Mouse (Mus musculus) testis, postnatal 10 days (tissue): ENCODE measurements around the gene Bhmt2.

Source experiments
- DNase-seq: peaks from one replicate; pipeline ENCODE4 v3.0.0; 2021; ENCODE audit warnings: low spot score

Bhmt2 gene

GRCm38 (mm10) chr13:93674131-93674561, at the start of gene Bhmt2, which contains the start of gene Dmgdh:
Gene Bhmt2, minus strand, starts transcription at chr13:93674302.
Gene Dmgdh, plus strand, starts transcription at chr13:93674433.
- DNase-seq, result no peak

GRCm38 (mm10) chr13:93723455-93723854, 49.4 kb upstream of the Bhmt2 start:
- DNase-seq, result no peak

- DNase-seq, result no peak
Measured at GRCm38 (mm10) chr13:93721916-93722315, 47.8 kb upstream of the Bhmt2 start.

GRCm38 (mm10) chr13:93718948-93719347, 44.8 kb upstream of the Bhmt2 start:
- DNase-seq, result peak; percentile 91

GRCm38 (mm10) chr13:93717113-93717512, 43.0 kb upstream of the Bhmt2 start:
- DNase-seq, result no peak

GRCm38 (mm10) chr13:93713826-93714225, 39.7 kb upstream of the Bhmt2 start:
- no peak for DNase-seq

- no peak for DNase-seq
Measured at GRCm38 (mm10) chr13:93712362-93712761, 38.3 kb upstream of the Bhmt2 start.

- no peak for DNase-seq
Measured at GRCm38 (mm10) chr13:93711226-93711625, 37.1 kb upstream of the Bhmt2 start.

GRCm38 (mm10) chr13:93710325-93710724, 36.2 kb upstream of the Bhmt2 start:
- DNase-seq, result no peak

- no peak for DNase-seq
Measured at GRCm38 (mm10) chr13:93707271-93707670, 33.2 kb upstream of the Bhmt2 start.

- DNase-seq, result no peak
Measured at GRCm38 (mm10) chr13:93705697-93706096, 31.6 kb upstream of the Bhmt2 start.

GRCm38 (mm10) chr13:93698866-93699265, 24.8 kb upstream of the Bhmt2 start:
- DNase-seq, result no peak

- DNase-seq, result no peak
Measured at GRCm38 (mm10) chr13:93690821-93691220, 16.7 kb upstream of the Bhmt2 start.

GRCm38 (mm10) chr13:93689566-93689965, 15.5 kb upstream of the Bhmt2 start:
- no peak for DNase-seq

GRCm38 (mm10) chr13:93687321-93687720, 13.2 kb upstream of the Bhmt2 start:
- DNase-seq, result no peak

- no peak for DNase-seq
Measured at GRCm38 (mm10) chr13:93685226-93685625, 11.1 kb upstream of the Bhmt2 start.

- no peak for DNase-seq
Measured at GRCm38 (mm10) chr13:93683336-93683735, 9.2 kb upstream of the Bhmt2 start.

- no peak for DNase-seq
Measured at GRCm38 (mm10) chr13:93676864-93677263, 2.8 kb upstream of the Bhmt2 start.

GRCm38 (mm10) chr13:93673296-93673695, 806 bp downstream of the Bhmt2 start:
- DNase-seq, result no peak

GRCm38 (mm10) chr13:93672371-93672770, 1.7 kb downstream of the Bhmt2 start:
- DNase-seq, result no peak

- DNase-seq, result no peak
Measured at GRCm38 (mm10) chr13:93667586-93667985, 6.5 kb downstream of the Bhmt2 start.

- DNase-seq, result no peak
Measured at GRCm38 (mm10) chr13:93657941-93658340, 16.2 kb downstream of the Bhmt2 start.

- DNase-seq, result no peak
Measured at GRCm38 (mm10) chr13:93653382-93653781, 20.7 kb downstream of the Bhmt2 start.

GRCm38 (mm10) chr13:93648387-93649130, 25.5 kb downstream of the Bhmt2 start:
- no peak for DNase-seq
